13 mouse cellular contexts compared by ENCODE assay signal in the genomic region with DNA sequence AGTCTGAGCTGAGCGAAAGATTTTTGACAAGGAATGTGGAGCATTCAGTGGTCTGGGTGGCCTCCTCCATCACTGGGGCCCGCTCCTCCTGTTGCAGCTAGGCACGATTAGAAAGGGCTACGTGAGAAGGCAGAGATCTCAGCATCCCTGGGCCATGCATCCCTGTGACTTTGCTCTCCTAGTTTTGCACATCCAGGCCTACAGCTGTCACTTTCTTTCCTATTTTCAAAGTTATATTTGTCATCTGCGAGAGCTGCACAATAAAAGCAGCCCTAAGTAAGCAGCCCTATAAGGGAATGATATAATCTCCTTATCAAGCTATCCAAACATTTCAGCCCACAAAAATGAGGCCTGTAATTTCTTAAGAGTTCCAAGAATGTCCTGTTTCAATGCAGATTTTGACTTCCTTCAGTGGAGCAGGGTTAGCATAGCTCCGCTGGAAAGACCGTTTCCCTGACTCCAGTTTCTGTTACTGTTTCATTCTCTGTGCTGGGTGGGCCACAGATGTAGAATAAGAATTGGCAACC.
DNase-seq lines count a peak whose midpoint lies in the region; ATAC-seq lines count a peak whose summit lies in the region.
"Had no signal": no experiment of that assay in that cellular context is flagged by ENCODE, and none has a peak within 500 bp of the region (broad histone marks: within the 10 kb centered on the region; RNA-seq: fewer than 3 reads in every experiment).

No protein-coding gene starts in this region.

- peaks cover 2% of the 10 kb centered on the region; the same call in 1 of the 2 replicates for H3K4me1 ChIP-seq in heart, embryonic 16.5 days (ENCODE audit: control insufficient read depth, insufficient read depth, low read length)
- no peaks in the 10 kb centered on the region for H3K4me1 ChIP-seq in intestine, embryonic 16.5 days (ENCODE audit: control insufficient read depth, insufficient read depth, low read length)
- H3K4me1 ChIP-seq: hindbrain, embryonic 13.5 days; liver, embryonic 15.5 days; midbrain, embryonic 12.5 days had no signal

- 58% methylated on average over 7 of the region's 7 CpGs for WGBS in heart, embryonic 16.5 days
- 38% methylated on average over 7 of the region's 7 CpGs for WGBS in intestine, embryonic 16.5 days

- intact Hi-C loops in heart, postnatal 14 days (cut with DNase I), result no loop called here

- 0 out of 2 replicates have a peak, but pooled peaks have one; percentile 10 for ATAC-seq in heart, embryonic 16.5 days (replicated peaks; ENCODE audit: extremely low read depth, insufficient read depth, low FRiP score)
- peak; percentile 68 for ATAC-seq in intestine, embryonic 16.5 days

- no peak for DNase-seq in heart, postnatal 14 days
- DNase-seq in 3134 (ENCODE audit: extremely low read depth, insufficient read length, low spot score) (peak; percentile 49), NIH3T3 (ENCODE audit: low read depth) (peak; percentile 84), MN1 (ENCODE audit: low spot score) (no peak)
- no peak for DNase-seq in layer of hippocampus, postnatal 14 days (ENCODE audit: low spot score in 2 of 2)
- no peak for DNase-seq in right cerebral cortex, postnatal 4 days
- DNase-seq: right cerebral cortex, postnatal 14 days; thymus, postnatal 25 days had no signal

- H3K27me3 ChIP-seq in heart, embryonic 16.5 days (ENCODE audit: control insufficient read depth, insufficient read depth, low read length), result no peaks in the 10 kb centered on the region
- no peaks in the 10 kb centered on the region for H3K27me3 ChIP-seq in intestine, embryonic 16.5 days (replicated peaks; ENCODE audit: control insufficient read depth, insufficient read depth, low read length)
- H3K27me3 ChIP-seq: hindbrain, embryonic 13.5 days; liver, embryonic 15.5 days; midbrain, embryonic 12.5 days had no signal

- H3K27ac ChIP-seq in heart, embryonic 16.5 days (ENCODE audit: low read length), result peak overlapping the region; percentile 67
- peak overlapping the region; percentile 70 for H3K27ac ChIP-seq in intestine, embryonic 16.5 days (ENCODE audit: low read length)
- H3K27ac ChIP-seq: hindbrain, embryonic 13.5 days; liver, embryonic 15.5 days; midbrain, embryonic 12.5 days had no signal

- no peaks in the 10 kb centered on the region for H3K36me3 ChIP-seq in heart, embryonic 16.5 days (ENCODE audit: control insufficient read depth, insufficient read depth)
- no peaks in the 10 kb centered on the region for H3K36me3 ChIP-seq in intestine, embryonic 16.5 days (ENCODE audit: control insufficient read depth, insufficient read depth, low read length)
- H3K36me3 ChIP-seq: hindbrain, embryonic 13.5 days; liver, embryonic 15.5 days; midbrain, embryonic 12.5 days had no signal

- no peaks in the 10 kb centered on the region for H3K9me3 ChIP-seq in heart, embryonic 16.5 days (replicated peaks; ENCODE audit: control insufficient read depth, low read length)
- H3K9me3 ChIP-seq in intestine, embryonic 16.5 days (ENCODE audit: control insufficient read depth, low read length), result no peaks in the 10 kb centered on the region
- H3K9me3 ChIP-seq: hindbrain, embryonic 13.5 days; liver, embryonic 15.5 days; midbrain, embryonic 12.5 days had no signal

- H3K4me2 ChIP-seq in heart, embryonic 16.5 days (ENCODE audit: low read depth, low read length), result no peak overlapping the region
- no peak overlapping the region for H3K4me2 ChIP-seq in intestine, embryonic 16.5 days (ENCODE audit: low read depth, low read length)
- H3K4me2 ChIP-seq: hindbrain, embryonic 13.5 days; liver, embryonic 15.5 days; midbrain, embryonic 12.5 days had no signal

- no peak overlapping the region for H3K9ac ChIP-seq in heart, embryonic 16.5 days (ENCODE audit: low read length)
- no peak overlapping the region for H3K9ac ChIP-seq in intestine, embryonic 16.5 days (ENCODE audit: low read depth, low read length)
- H3K9ac ChIP-seq: hindbrain, embryonic 13.5 days; liver, embryonic 15.5 days; midbrain, embryonic 12.5 days had no signal

- H3K4me3 ChIP-seq in heart, embryonic 16.5 days (ENCODE audit: low read length), result no peak overlapping the region
- no peak overlapping the region for H3K4me3 ChIP-seq in intestine, embryonic 16.5 days (ENCODE audit: low read length)
- H3K4me3 ChIP-seq: hindbrain, embryonic 13.5 days; liver, embryonic 15.5 days; midbrain, embryonic 12.5 days had no signal

Comparison
In these comparisons a context has a peak if more than half of its experiments do, and no peak if none do; other contexts are left out.
1. DNase-seq: peak in 3134 (single experiment) and NIH3T3 (single experiment); none in heart, postnatal 14 days (0 of 2), MN1 (single experiment), layer of hippocampus, postnatal 14 days (0 of 2) and right cerebral cortex, postnatal 4 days (single experiment).